ENCODE assay signal across 13 mouse cellular contexts in the genomic region with DNA sequence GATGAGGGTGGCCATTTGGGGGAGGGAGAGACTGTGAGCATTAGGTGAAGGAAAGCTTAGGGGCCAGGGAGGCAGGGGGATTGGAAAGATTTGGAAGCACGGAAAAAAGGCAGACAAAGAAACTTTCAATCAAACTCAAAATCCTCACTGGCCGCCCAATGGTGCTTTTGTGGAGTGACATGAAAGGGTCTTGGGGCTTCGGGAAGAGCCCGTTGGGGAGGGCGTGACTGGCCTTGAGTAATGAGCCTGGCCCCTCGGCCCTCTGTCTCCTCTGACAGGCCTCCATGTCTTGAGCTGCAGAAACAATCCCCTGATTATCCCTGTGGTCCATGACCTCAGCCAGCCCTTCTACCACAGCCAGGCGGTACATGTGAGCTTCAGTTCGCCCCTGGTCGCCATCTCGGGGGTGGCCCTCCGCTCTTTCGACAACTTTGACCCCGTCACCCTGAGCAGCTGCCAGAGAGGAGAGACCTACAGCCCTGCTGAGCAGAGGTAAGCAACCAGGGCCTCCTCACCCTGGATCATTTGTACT.
DNase-seq lines count a peak whose midpoint lies in the region; ATAC-seq and TF ChIP-seq lines count a peak whose summit lies in the region.
"Had no signal": no experiment of that assay in that cellular context is flagged by ENCODE, and none has a peak within 500 bp of the region (broad histone marks: within the 10 kb centered on the region; RNA-seq: fewer than 3 reads in every experiment).

No protein-coding gene starts in this region.

- 2% methylated on average over 13 of the region's 13 CpGs for WGBS in forebrain, embryonic 13.5 days
- 15% methylated on average over 13 of the region's 13 CpGs for WGBS in hindbrain, postnatal 0 days
- WGBS in neural tube, embryonic 12.5 days, result 19% methylated on average over 13 of the region's 13 CpGs
- 42% methylated on average over 13 of the region's 13 CpGs for WGBS in intestine, embryonic 15.5 days

- H3K27ac ChIP-seq in forebrain, embryonic 13.5 days, result 0 out of 2 replicates have a peak overlapping the region, but pooled peaks have one; percentile 25
- no peak overlapping the region for H3K27ac ChIP-seq in hindbrain, postnatal 0 days
- no peak overlapping the region for H3K27ac ChIP-seq in neural tube, embryonic 12.5 days
- no peak overlapping the region for H3K27ac ChIP-seq in intestine, embryonic 15.5 days
- H3K27ac ChIP-seq: liver, embryonic 12.5 days had no signal

- ATAC-seq in forebrain, embryonic 13.5 days, result peak; percentile 94
- ATAC-seq in hindbrain, postnatal 0 days, result peak; percentile 86
- ATAC-seq in neural tube, embryonic 12.5 days (ENCODE audit: low FRiP score, low read depth), result peak; percentile 73
- ATAC-seq in intestine, embryonic 15.5 days, result no peak
- ATAC-seq: liver, embryonic 12.5 days had no signal

- no peak for TF ChIP-seq CTCF in hindbrain, postnatal 0 days (IDR thresholded peaks at IDR 0.05; ENCODE audit: low read depth)

- peaks cover 28% of the 10 kb centered on the region for H3K4me1 ChIP-seq in forebrain, embryonic 13.5 days
- H3K4me1 ChIP-seq in hindbrain, postnatal 0 days (ENCODE audit: insufficient read depth, low read length), result no peaks in the 10 kb centered on the region
- H3K4me1 ChIP-seq in neural tube, embryonic 12.5 days, result peaks cover 12% of the 10 kb centered on the region
- H3K4me1 ChIP-seq in intestine, embryonic 15.5 days (replicated peaks), result no peaks in the 10 kb centered on the region

- DNase-seq in embryo, embryonic 11 days, result peak; percentile 87
- DNase-seq in hindbrain, postnatal 0 days (ENCODE audit: low spot score), result peak; percentile 35
- DNase-seq in urinary bladder, postnatal 4 days (ENCODE audit: low spot score in 2 of 2), result no peak
- DNase-seq in cerebellum, postnatal 10 days, result no peak
- DNase-seq: adrenal gland, postnatal 36 days; gastrocnemius, postnatal 10 days; lung, postnatal 4 days; thymus, postnatal 25 days had no signal

- no peaks in the 10 kb centered on the region for H3K9me3 ChIP-seq in forebrain, embryonic 13.5 days (replicated peaks)
- H3K9me3 ChIP-seq in hindbrain, postnatal 0 days (ENCODE audit: low read length), result no peaks in the 10 kb centered on the region
- H3K9me3 ChIP-seq in neural tube, embryonic 12.5 days, result no peaks in the 10 kb centered on the region
- no peaks in the 10 kb centered on the region for H3K9me3 ChIP-seq in intestine, embryonic 15.5 days
- H3K9me3 ChIP-seq: liver, embryonic 12.5 days had no signal

- no peaks in the 10 kb centered on the region for H3K36me3 ChIP-seq in forebrain, embryonic 13.5 days (ENCODE audit: poor library complexity, severe bottlenecking)
- no peaks in the 10 kb centered on the region for H3K36me3 ChIP-seq in hindbrain, postnatal 0 days (ENCODE audit: insufficient read depth, low read length)
- H3K36me3 ChIP-seq in neural tube, embryonic 12.5 days, result no peaks in the 10 kb centered on the region
- H3K36me3 ChIP-seq in intestine, embryonic 15.5 days, result no peaks in the 10 kb centered on the region
- H3K36me3 ChIP-seq: liver, embryonic 12.5 days had no signal

- no peak overlapping the region for H3K9ac ChIP-seq in forebrain, embryonic 13.5 days
- H3K9ac ChIP-seq in hindbrain, postnatal 0 days (replicated peaks; ENCODE audit: low read length), result no peak overlapping the region
- H3K9ac ChIP-seq in neural tube, embryonic 12.5 days, result no peak overlapping the region
- no peak overlapping the region for H3K9ac ChIP-seq in intestine, embryonic 15.5 days
- H3K9ac ChIP-seq: liver, embryonic 12.5 days had no signal

- peak overlapping the region; percentile 24 for H3K4me2 ChIP-seq in forebrain, embryonic 13.5 days
- H3K4me2 ChIP-seq in hindbrain, postnatal 0 days (ENCODE audit: low read depth, low read length), result 0 out of 2 replicates have a peak overlapping the region, but pooled peaks have one; percentile 13
- no peak overlapping the region; the same call in 1 of the 2 replicates for H3K4me2 ChIP-seq in neural tube, embryonic 12.5 days (replicated peaks)
- no peak overlapping the region for H3K4me2 ChIP-seq in intestine, embryonic 15.5 days (replicated peaks)
- H3K4me2 ChIP-seq: liver, embryonic 12.5 days had no signal

- no peak overlapping the region for H3K4me3 ChIP-seq in forebrain, embryonic 13.5 days
- H3K4me3 ChIP-seq in hindbrain, postnatal 0 days (ENCODE audit: low read length), result no peak overlapping the region
- no peak overlapping the region for H3K4me3 ChIP-seq in neural tube, embryonic 12.5 days
- H3K4me3 ChIP-seq in intestine, embryonic 15.5 days (replicated peaks), result no peak overlapping the region
- H3K4me3 ChIP-seq: liver, embryonic 12.5 days had no signal

- H3K27me3 ChIP-seq in forebrain, embryonic 13.5 days, result no peaks in the 10 kb centered on the region
- H3K27me3 ChIP-seq in hindbrain, postnatal 0 days (ENCODE audit: insufficient read depth, low read length), result no peaks in the 10 kb centered on the region
- H3K27me3 ChIP-seq in neural tube, embryonic 12.5 days (replicated peaks), result no peaks in the 10 kb centered on the region
- no peaks in the 10 kb centered on the region for H3K27me3 ChIP-seq in intestine, embryonic 15.5 days (replicated peaks)
- H3K27me3 ChIP-seq: CH12.LX; liver, embryonic 12.5 days had no signal

Comparison
In these comparisons a context has a peak if more than half of its experiments do, and no peak if none do; other contexts are left out.
1. DNase-seq: peak in embryo, embryonic 11 days (single experiment) and hindbrain, postnatal 0 days (single experiment); none in urinary bladder, postnatal 4 days (0 of 2) and cerebellum, postnatal 10 days (0 of 2).
2. H3K4me2 ChIP-seq: peak in forebrain, embryonic 13.5 days (single experiment) and hindbrain, postnatal 0 days (single experiment); none in neural tube, embryonic 12.5 days (single experiment) and intestine, embryonic 15.5 days (single experiment).